Mouse (Mus musculus): ENCODE measurements around the gene Ip6k1. TPM values are rescaled to one million over a fixed set of nuclear protein-coding genes. Genes with fewer than 3 reads are reported as not detected.

Ip6k1 gene
- polyA plus RNA-seq, 1 experiment from 2014 or later: 96.0 TPM

DNA sequence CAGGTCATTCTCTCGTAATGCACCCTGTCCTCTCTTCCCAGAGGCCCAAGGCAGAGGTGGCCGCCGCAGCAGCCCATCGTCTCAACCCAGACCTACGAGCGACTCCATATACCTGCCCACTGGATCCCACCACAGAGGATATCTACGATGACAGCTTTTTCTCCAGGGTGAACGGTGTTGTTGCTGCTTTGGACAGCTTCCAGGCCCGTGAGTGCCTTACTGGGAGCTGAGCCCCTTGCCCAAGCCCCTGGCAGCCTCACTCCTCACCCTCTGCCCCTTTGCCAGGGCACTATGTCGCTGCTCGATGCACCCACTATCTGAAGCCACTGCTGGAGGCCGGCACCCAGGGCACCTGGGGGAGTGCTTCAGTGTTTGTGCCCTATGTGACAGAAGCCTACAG is 23.5 kb upstream of the Ip6k1 start:
- H3K27ac ChIP-seq (ENCODE audit: low read depth, low read length): no peak overlapping the region
- H3K9me3 ChIP-seq (ENCODE audit: control insufficient read depth, low read length): no peaks in the 10 kb centered on the region
- ATAC-seq: no peak

GRCm38 (mm10) chr9:107981684-107982605 is 20.4 kb upstream of the Ip6k1 start:
- ATAC-seq: no peak
- WGBS: 63% methylated on average over 6 of the region's 7 CpGs
- Histone ChIP-seq H3K4me2 (ENCODE audit: low read length) (peak overlapping the region; percentile 7; the same call in 1 of the 2 replicates), H3K9me3 (ENCODE audit: control insufficient read depth, low read length) (no peaks in the 10 kb centered on the region), H3K27ac (ENCODE audit: low read depth, low read length) (peak overlapping the region; percentile 70), H3K4me1 (ENCODE audit: control insufficient read depth, insufficient read depth, low read depth, low read length) (peaks cover 10% of the 10 kb centered on the region), H3K9ac (ENCODE audit: low read depth, low read length) (peak overlapping the region; percentile 11; the same call in 1 of the 2 replicates), H3K27me3 (replicated peaks; ENCODE audit: control insufficient read depth, insufficient read depth, low read length) (0 out of 2 replicates have a peak, but pooled peaks cover 3% of the 10 kb centered on the region), H3K36me3 (ENCODE audit: control insufficient read depth, insufficient read depth, low read length) (no peaks in the 10 kb centered on the region), H3K4me3 (ENCODE audit: low read length) (no peak overlapping the region)

More for the DNA sequence above, 23.5 kb upstream of the Ip6k1 start:
- Histone ChIP-seq H3K4me2 (ENCODE audit: low read length) (no peak overlapping the region), H3K27me3 (replicated peaks; ENCODE audit: control insufficient read depth, insufficient read depth, low read length) (no peaks in the 10 kb centered on the region), H3K4me1 (ENCODE audit: control insufficient read depth, insufficient read depth, low read depth, low read length) (no peaks in the 10 kb centered on the region), H3K4me3 (ENCODE audit: low read length) (no peak overlapping the region), H3K36me3 (ENCODE audit: control insufficient read depth, insufficient read depth, low read length) (no peaks in the 10 kb centered on the region), H3K9ac (ENCODE audit: low read depth, low read length) (no peak overlapping the region)
- 92% methylated on average over 12 of the region's 12 CpGs for WGBS

DNA sequence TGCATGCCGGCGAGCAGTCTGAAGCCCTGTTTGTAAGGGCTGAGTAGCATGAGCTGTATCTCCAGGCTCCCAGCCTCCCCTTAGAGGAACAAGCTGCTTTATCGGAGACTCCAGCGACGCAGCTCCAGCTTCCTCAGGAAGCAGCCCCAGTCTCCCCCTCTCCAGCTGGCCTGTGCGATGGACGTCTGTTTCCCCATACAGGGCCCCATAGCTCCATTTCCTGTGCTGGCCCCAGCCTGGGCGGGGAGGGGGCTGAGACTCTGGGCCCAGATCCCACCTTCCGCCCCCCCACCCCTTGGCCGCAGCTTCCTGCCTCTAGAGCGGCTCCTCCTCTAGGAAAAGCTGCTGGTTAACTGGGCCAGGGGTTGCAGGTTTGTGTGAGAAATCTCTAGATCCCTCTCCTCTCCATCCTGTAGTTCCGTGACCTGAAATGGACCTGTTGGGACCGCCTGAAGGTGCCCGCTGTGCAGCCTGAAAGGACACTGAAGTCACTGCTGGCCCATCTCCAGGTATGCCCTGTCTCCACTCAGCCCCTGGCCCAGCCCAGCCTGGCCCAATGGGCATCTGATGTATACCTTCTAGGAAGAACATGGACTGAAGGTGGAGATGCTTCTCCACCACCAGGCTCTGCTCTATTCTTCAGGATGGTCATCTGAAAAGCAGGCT is 19.5 kb upstream of the Ip6k1 start, which contains the start of gene Gm20661:
Gene Gm20661, plus strand, starts transcription at position 378 of the 666 bp plus-strand sequence.
- Histone ChIP-seq H3K9me3 (ENCODE audit: control insufficient read depth, low read length) (no peaks in the 10 kb centered on the region), H3K9ac (ENCODE audit: low read depth, low read length) (peak within 1 kb of the TSS; percentile 25; the same call in 1 of the 2 replicates), H3K4me3 (ENCODE audit: low read length) (0 out of 2 replicates have a peak within 1 kb of the TSS, but pooled peaks have one; percentile 0), H3K36me3 (ENCODE audit: control insufficient read depth, insufficient read depth, low read length) (no peaks in the 10 kb centered on the region), H3K27me3 (replicated peaks; ENCODE audit: control insufficient read depth, insufficient read depth, low read length) (0 out of 2 replicates have a peak, but pooled peaks cover 3% of the 10 kb centered on the region), H3K27ac (ENCODE audit: low read depth, low read length) (peak within 1 kb of the TSS; percentile 73), H3K4me2 (ENCODE audit: low read length) (peak within 1 kb of the TSS; percentile 86), H3K4me1 (ENCODE audit: control insufficient read depth, insufficient read depth, low read depth, low read length) (peaks cover 10% of the 10 kb centered on the region)
- ATAC-seq: peak; percentile 34
- WGBS: 54% methylated on average over 14 of the region's 14 CpGs

DNA sequence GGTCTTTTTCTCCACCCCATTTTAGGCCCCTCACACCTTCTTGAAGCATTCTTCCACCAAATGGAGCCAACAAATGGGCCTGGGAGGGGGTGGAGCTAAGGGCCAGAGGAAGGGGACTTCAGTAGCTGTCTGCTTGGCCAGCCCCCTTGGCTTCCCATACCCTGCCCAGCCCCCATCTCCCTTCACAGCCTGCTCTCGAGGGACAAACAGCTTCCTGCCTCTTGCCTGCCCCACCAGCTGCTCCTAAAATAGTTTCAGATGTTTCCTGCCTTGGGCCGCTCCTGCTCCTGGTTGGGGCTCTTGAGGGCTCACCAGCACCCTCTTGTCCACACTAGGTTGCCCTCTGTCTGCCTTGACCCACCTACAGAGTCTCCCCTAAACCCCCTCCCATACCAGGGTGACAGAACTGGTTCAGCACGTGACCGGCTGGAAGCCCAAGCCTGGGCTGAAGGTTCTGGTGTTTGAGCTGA is 18.8 kb upstream of the Ip6k1 start:
- Histone ChIP-seq H3K4me2 (ENCODE audit: low read length) (peak overlapping the region; percentile 86), H3K27ac (ENCODE audit: low read depth, low read length) (peak overlapping the region; percentile 73), H3K4me3 (ENCODE audit: low read length) (0 out of 2 replicates have a peak overlapping the region, but pooled peaks have one; percentile 0), H3K4me1 (ENCODE audit: control insufficient read depth, insufficient read depth, low read depth, low read length) (peaks cover 10% of the 10 kb centered on the region), H3K27me3 (replicated peaks; ENCODE audit: control insufficient read depth, insufficient read depth, low read length) (0 out of 2 replicates have a peak, but pooled peaks cover 3% of the 10 kb centered on the region), H3K9me3 (ENCODE audit: control insufficient read depth, low read length) (no peaks in the 10 kb centered on the region), H3K9ac (ENCODE audit: low read depth, low read length) (peak overlapping the region; percentile 25; the same call in 1 of the 2 replicates), H3K36me3 (ENCODE audit: control insufficient read depth, insufficient read depth, low read length) (no peaks in the 10 kb centered on the region)
- no peak for ATAC-seq
- 39% methylated on average over 4 of the region's 4 CpGs for WGBS

DNA sequence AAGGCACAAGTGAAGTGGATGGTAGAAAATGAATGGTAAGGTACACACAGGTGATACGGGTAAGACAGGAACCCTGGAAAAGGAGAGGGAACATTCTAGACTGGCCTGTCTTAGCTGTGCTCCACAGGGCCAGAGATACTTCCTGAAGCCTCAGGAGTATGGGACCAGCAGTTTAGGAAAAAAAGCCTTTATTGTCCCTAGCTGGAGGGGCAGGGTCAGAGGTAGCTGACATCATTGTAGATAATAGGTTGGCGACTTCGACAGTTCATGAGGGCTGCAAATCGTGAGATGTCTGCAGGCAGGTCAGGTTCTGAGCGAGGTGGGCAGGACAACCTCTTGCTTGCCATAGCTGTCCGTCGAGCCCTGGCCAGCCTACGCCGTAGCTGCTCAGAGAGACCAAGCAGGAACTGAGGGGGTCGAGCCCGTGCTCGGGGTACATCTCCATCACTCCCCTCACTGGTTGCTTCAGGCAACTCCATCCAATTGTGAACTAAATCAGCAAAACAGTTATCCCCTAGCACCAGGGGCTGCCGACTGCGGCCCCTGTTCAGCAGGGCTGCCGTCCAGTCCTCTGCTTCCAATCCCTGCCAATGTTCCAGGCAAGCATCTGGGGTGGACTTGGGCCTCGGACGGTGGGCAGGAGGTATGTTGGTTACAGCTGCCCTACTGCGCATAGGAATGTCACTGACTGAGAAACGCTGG is 18.1 kb upstream of the Ip6k1 start:
- peaks cover 10% of the 10 kb centered on the region for H3K4me1 ChIP-seq (ENCODE audit: control insufficient read depth, insufficient read depth, low read depth, low read length)
- no peaks in the 10 kb centered on the region for H3K36me3 ChIP-seq (ENCODE audit: control insufficient read depth, insufficient read depth, low read length)
- peak overlapping the region; percentile 76 for H3K4me3 ChIP-seq (ENCODE audit: low read length)
- H3K27me3 ChIP-seq (replicated peaks; ENCODE audit: control insufficient read depth, insufficient read depth, low read length): 0 out of 2 replicates have a peak, but pooled peaks cover 3% of the 10 kb centered on the region
- no peaks in the 10 kb centered on the region for H3K9me3 ChIP-seq (ENCODE audit: control insufficient read depth, low read length)
- peak overlapping the region; percentile 73; the same call in 1 of the 2 replicates for H3K9ac ChIP-seq (ENCODE audit: low read depth, low read length)
- peak overlapping the region; percentile 86 for H3K4me2 ChIP-seq (ENCODE audit: low read length)
- peak overlapping the region; percentile 31 for H3K27ac ChIP-seq (ENCODE audit: low read depth, low read length)
- ATAC-seq: no peak
- 71% methylated on average over 19 of the region's 19 CpGs for WGBS

DNA sequence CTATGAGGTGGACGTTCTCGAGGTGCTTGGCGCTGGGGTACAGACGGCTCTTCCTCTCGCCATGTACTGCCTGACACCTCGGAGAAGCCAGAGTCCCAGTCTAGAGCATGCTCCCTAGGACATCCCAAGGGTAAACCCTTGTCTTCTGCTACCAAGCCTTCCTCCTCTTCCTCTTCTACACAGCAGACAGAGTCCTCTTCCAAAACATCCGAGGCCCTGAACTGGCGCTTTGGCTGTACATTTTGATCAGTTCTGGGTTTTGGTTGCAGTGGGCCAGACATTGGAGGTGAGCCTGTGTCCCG is 17.6 kb upstream of the Ip6k1 start:
- no peaks in the 10 kb centered on the region for H3K36me3 ChIP-seq (ENCODE audit: control insufficient read depth, insufficient read depth, low read length)
- peak overlapping the region; percentile 76 for H3K4me3 ChIP-seq (ENCODE audit: low read length)
- H3K27me3 ChIP-seq (replicated peaks; ENCODE audit: control insufficient read depth, insufficient read depth, low read length): 0 out of 2 replicates have a peak, but pooled peaks cover 3% of the 10 kb centered on the region
- WGBS: 73% methylated on average over 9 of the region's 9 CpGs
- ATAC-seq: no peak
- H3K9me3 ChIP-seq (ENCODE audit: control insufficient read depth, low read length): no peaks in the 10 kb centered on the region
- peak overlapping the region; percentile 20; the same call in 1 of the 2 replicates for H3K27ac ChIP-seq (ENCODE audit: low read depth, low read length)
- H3K9ac ChIP-seq (ENCODE audit: low read depth, low read length): peak overlapping the region; percentile 73
- peak overlapping the region; percentile 86 for H3K4me2 ChIP-seq (ENCODE audit: low read length)
- H3K4me1 ChIP-seq (ENCODE audit: control insufficient read depth, insufficient read depth, low read depth, low read length): peaks cover 10% of the 10 kb centered on the region

DNA sequence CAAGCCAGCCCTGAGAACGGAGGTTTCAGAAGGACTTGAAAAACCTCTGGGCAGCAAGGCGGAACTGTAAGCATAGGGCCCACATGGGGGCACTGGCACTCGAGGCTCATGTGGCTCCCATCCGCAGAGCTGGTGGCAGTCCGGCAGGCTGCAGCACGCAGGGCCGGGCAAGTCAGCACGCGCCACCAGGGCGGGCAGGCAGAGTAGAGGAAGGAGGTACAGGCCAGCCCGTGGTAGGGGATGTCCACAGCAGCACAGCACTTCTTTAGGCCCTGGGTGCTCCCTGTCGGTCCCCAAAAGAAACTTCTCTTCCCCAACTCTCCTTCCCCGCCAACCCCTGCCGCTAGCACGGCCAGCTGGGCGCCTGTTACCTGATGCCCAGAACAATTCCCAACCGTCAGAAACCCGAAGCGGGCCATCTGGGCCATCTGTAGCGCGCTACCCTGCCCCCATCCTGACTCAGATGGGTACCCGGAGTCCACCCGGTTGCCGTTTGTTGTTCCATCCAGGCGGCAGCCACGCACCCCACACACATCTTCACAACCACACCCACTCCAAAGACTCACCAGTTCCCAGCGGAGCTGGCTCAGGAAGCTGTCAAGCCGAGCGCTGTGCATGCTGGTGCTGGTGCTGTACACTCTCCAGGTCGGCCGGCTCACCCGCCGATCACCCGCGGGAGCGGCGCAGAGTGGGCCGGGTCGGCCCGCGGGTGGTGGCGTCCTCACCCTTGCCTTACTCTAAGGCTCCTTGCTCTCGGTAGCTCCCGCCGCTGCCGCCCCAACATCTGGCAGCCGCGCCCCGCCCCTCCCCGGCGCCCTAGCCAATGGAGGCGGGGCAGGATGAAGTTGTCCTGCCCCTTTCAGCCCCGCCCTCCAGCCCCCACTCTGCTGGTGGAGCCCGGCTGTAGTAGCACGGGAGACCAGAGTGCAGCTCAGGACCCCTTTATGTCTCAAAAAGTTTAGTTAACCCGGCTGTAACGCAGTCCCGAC is 16.9 kb upstream of the Ip6k1 start, which contains the start of gene Inka1:
Gene Inka1, minus strand, starts transcription at position 749 of the 989 bp plus-strand sequence.
- ATAC-seq: peak; percentile 78

More for the DNA sequence above, 16.9 kb upstream of the Ip6k1 start, which contains the start of gene Inka1:
- Histone ChIP-seq H3K9me3 (ENCODE audit: control insufficient read depth, low read length) (no peaks in the 10 kb centered on the region), H3K4me2 (ENCODE audit: low read length) (peak within 1 kb of the TSS; percentile 86), H3K4me3 (ENCODE audit: low read length) (peak within 1 kb of the TSS; percentile 76), H3K9ac (ENCODE audit: low read depth, low read length) (peak within 1 kb of the TSS; percentile 73), H3K27ac (ENCODE audit: low read depth, low read length) (peak within 1 kb of the TSS; percentile 60), H3K4me1 (ENCODE audit: control insufficient read depth, insufficient read depth, low read depth, low read length) (peaks cover 10% of the 10 kb centered on the region), H3K27me3 (replicated peaks; ENCODE audit: control insufficient read depth, insufficient read depth, low read length) (0 out of 2 replicates have a peak, but pooled peaks cover 3% of the 10 kb centered on the region), H3K36me3 (ENCODE audit: control insufficient read depth, insufficient read depth, low read length) (no peaks in the 10 kb centered on the region)
- under 1% methylated on average over 57 of the region's 58 CpGs for WGBS

Measured in hindbrain, embryonic 16.5 days (tissue).